Mouse (Mus musculus) embryonic stem cell, embryonic (primary cell): ENCODE measurements around the gene Nck2.
"Not testable (repeated sequence)": the region's sequence is repeated elsewhere in the genome, so short reads cannot be mapped to it uniquely, and the experiment has no call there.

Experiments
- CTCF ChIA-PET, 4 experiments: fragments of 300-600 bp in 2 of 4; fragments of 350-600 bp in 2 of 4; sonication (Branson Sonifier 250); formaldehyde crosslinking; loops; one replicate each; lab custom pipeline; 2022; ENCODE audit warnings: inconsistent platforms in 2 of 4; lab: Charles Lee
- POLR2A ChIA-PET, 4 experiments: fragments of 300-600 bp in 2 of 4; fragments of 350-600 bp in 2 of 4; sonication (Branson Sonifier 250); formaldehyde crosslinking; loops; one replicate each; lab custom pipeline; 2022; ENCODE audit warnings: antibody characterized with exemption in 4 of 4, inconsistent platforms in 1 of 4; lab: Charles Lee

Gene Nck2

DNA sequence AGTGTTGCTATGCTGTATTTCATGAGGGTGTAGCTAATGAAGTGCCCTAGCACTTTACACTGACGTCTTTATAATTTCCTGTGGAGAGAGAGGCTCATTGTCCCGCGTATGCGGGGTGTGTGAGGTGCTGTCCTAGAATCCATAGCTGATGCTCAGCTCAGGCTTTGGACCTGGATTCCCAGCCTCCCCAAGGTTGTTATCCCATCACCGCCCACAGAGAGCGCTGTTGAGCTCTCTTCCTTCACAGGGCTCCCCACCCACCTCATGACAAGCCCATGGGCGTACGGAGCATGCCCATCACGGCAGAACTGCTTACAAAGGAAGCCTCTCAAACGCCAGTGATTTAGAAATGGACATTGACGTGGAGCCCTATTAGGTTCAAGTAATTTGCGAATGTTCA lies 66.9 kb downstream of the Nck2 start:
- CTCF ChIA-PET, result interaction anchor here in 3 of 4 experiments (0.5 to 2.0 kb wide), 22 partner anchors 8 to 590 kb away, joined by 3 to 10 read pairs (median 4); partner anchors contain the start of gene Nck2 (in 1 of the 3)
- POLR2A ChIA-PET, result interaction anchor here in 2 of 4 experiments (0.8 to 1.8 kb wide), 8 partner anchors 9 to 140 kb away, joined by 3 to 5 read pairs (median 4); no protein-coding TSS in a partner anchor

DNA sequence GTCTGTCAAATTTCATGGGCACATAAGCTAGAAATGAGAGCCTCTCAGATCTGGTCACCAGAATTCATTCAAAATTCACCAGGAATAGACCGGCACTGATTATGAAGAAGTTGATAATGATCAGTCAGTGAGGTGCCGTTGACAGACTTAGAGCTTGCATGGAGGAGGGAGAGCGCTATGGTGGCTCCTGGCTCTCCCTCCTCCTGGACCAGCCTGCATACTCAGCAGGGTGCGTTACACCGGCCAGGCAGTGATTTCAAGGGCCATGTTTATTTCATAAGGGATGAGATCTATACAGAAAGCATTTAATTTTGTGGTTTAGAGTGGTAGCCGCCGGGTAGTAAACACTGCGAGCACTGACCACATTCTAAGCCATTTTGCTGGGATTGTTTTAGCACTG lies 67.3 kb downstream of the Nck2 start:
- POLR2A ChIA-PET, result interaction anchor here in 2 of 4 experiments (0.8 to 1.8 kb wide), 8 partner anchors 9 to 140 kb away, joined by 3 to 5 read pairs (median 4); no protein-coding TSS in a partner anchor
- CTCF ChIA-PET, result interaction anchor here in 3 of 4 experiments (0.5 to 2.0 kb wide), 18 partner anchors 8 to 1879 kb away, joined by 3 to 10 read pairs (median 4); partner anchors contain the start of gene Nck2 (in 1 of the 3)

DNA sequence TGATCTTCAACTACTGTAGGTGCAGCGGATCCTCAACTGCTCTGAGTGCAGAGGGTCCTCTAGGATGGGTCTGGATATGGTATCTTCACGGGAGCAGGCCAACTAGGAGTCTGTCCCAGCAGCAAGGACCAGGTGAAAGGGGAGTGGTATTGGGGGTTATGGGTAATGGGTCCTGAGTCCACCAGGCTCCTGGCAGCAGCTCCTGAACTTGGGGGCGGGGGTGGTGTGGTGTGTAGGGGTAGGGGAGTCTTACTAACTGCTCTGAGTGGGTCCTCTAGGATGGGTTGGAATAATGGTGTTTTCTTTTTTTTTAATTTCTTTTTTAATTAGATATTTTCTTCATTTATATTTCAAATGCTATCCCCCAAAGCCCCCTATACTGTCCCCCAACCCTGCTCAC lies 73.0 kb downstream of the Nck2 start:
- ChIA-PET POLR2A (no interaction called here), CTCF (no interaction called here)

DNA sequence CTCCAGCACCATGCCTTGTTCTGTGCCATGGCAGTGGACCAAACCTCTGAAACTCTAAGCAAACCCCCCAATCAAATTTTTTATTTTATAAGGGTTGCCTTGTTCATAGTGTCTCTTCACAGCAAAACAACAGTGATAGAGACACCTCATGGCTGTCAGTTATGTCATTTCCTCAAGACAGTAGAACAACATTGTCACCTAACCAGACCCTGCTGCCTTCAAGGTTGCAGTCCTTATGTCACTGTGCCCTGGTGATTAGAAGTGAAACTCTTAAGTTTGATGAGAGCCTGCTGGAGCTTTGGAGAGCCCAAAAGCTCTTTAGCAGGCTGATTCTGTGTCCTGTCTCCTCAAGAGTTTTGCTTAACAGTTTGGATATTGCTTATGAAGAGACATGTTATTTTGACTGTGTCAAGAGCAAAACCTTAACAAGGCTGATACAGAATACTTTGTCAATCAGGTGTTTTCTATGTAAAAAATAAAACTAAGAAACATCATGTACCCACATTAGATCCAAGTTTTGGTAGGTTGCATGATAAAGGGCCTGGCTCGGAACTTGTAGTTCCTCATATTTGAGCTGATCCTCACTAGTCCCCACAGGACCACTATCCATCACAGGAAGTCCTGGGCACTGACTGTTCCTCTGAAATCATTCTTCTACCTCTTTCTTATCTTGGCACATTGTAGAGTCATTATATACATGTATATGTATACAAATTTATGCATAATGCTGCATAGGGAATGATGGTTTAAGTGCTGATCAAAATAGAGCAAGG lies 76.0 kb downstream of the Nck2 start:
- POLR2A ChIA-PET, result no interaction called here

DNA sequence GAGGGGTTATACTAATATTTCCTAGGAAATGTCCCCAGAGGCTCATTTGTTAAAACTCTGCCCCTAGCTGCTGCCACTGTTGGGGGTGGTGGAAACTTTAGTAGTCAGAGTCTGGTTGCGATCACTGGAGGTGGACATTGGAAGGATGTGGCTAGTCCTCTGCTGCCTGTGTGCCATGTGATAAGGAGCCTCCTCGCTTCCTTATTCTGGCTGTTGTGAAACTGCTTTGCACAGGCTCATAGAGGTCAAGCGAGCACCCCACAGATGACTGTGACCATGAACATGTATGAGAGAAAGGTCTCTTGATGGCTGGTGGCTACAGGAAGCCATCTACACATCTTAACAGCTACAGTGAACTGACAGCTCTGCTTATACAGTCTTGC lies 76.6 kb downstream of the Nck2 start:
- POLR2A ChIA-PET, result interaction anchor here in 1 of 4 experiments (0.6 kb wide), 1 partner anchor 39 kb away, joined by 3 read pairs; no protein-coding TSS in a partner anchor
- CTCF ChIA-PET, result interaction anchor here in 1 of 4 experiments (0.6 to 0.9 kb wide), 2 partner anchors 10 kb away, joined by 3 to 4 read pairs; no protein-coding TSS in a partner anchor

More for the DNA sequence above, 76.0 kb downstream of the Nck2 start:
- CTCF ChIA-PET, result interaction anchor here in 1 of 4 experiments (0.6 to 1.0 kb wide), 2 partner anchors 9 kb away, joined by 3 to 4 read pairs; no protein-coding TSS in a partner anchor

- ChIA-PET CTCF (interaction anchor here in 1 of 4 experiments (0.9 kb wide), 1 partner anchor 10 kb away, joined by 3 read pairs; no protein-coding TSS in a partner anchor), POLR2A (interaction anchor here in 1 of 4 experiments (0.6 kb wide), 1 partner anchor 39 kb away, joined by 3 read pairs; no protein-coding TSS in a partner anchor)
These were observed 77.1 kb downstream of the Nck2 start for GRCm38 (mm10) chr1:43521512-43521911.

DNA sequence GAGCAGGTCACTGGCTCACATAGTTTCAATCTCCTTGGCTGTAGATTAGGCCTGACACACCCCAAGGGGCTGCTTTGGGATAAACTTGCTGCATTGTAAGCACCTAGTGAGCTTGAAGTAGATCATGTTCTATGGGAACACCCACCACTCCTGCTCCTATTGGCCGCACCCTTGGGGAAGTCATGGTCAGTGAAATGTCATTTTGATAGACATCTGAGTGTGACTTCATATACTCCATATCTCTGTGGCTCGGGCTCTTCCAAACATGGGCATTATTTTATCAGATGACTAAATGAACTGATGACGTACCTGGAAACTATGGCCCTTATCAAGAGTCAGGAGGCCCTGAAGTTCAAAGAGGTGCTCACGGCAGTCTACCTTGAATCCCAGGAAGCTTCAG lies 77.6 kb downstream of the Nck2 start:
- POLR2A ChIA-PET, result interaction anchor here in 1 of 4 experiments (1.5 kb wide), 1 partner anchor 11 kb away, joined by 3 read pairs; no protein-coding TSS in a partner anchor
- CTCF ChIA-PET, result interaction anchor here in 1 of 4 experiments (0.9 kb wide), 1 partner anchor 11 kb away, joined by 3 read pairs; no protein-coding TSS in a partner anchor

- CTCF ChIA-PET, result no interaction called here
- POLR2A ChIA-PET, result interaction anchor here in 1 of 4 experiments (1.5 kb wide), 1 partner anchor 12 kb away, joined by 3 read pairs; no protein-coding TSS in a partner anchor
These were observed 78.6 kb downstream of the Nck2 start for GRCm38 (mm10) chr1:43522976-43523375.

DNA sequence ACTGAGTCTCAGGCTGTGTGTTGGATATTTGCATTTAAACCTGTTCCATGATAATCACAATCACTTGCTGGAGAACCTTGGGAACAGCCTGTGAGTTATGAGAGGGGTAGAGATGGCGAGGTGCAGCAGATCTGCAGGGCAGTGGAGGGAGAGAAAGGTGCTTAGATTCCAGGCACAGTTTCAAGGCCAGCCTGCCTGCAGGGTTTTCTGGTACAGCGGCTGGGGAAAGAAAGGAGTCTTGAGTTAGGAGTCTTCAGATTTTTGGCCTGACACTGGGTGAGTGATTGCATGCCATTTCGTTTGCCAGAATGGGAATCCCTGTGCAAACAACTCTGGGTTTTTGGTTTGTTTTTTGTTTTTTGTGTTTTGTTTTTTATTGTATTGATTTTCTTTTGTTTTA lies 80.0 kb downstream of the Nck2 start:
- POLR2A ChIA-PET, result interaction anchor here in 1 of 4 experiments (0.5 kb wide), 1 partner anchor 577 kb away, joined by 4 read pairs; no protein-coding TSS in a partner anchor
- CTCF ChIA-PET, result no interaction called here

GRCm38 (mm10) chr1:43528275-43528674 lies 83.9 kb downstream of the Nck2 start:
- ChIA-PET CTCF (no interaction called here), POLR2A (no interaction called here)

DNA sequence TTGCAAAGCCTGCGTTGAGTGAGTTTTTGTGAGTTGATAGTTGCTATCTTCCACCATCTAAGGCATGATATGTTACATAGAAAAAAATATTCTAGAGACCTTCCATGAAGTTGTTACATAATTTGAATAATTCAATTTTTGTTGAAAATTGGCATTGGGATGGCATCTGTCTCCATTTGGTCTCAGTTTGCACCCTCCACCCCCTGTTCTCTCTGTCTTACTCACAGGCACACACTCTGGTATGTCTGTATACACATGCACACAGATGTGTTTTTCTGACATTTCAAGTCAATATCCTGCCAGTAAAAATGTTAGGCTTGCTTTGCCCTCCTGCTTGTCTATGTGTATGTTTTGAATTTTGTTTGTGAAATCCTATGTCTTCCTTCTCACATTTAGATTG lies 84.7 kb downstream of the Nck2 start:
- POLR2A ChIA-PET, result no interaction called here
- CTCF ChIA-PET, result no interaction called here

DNA sequence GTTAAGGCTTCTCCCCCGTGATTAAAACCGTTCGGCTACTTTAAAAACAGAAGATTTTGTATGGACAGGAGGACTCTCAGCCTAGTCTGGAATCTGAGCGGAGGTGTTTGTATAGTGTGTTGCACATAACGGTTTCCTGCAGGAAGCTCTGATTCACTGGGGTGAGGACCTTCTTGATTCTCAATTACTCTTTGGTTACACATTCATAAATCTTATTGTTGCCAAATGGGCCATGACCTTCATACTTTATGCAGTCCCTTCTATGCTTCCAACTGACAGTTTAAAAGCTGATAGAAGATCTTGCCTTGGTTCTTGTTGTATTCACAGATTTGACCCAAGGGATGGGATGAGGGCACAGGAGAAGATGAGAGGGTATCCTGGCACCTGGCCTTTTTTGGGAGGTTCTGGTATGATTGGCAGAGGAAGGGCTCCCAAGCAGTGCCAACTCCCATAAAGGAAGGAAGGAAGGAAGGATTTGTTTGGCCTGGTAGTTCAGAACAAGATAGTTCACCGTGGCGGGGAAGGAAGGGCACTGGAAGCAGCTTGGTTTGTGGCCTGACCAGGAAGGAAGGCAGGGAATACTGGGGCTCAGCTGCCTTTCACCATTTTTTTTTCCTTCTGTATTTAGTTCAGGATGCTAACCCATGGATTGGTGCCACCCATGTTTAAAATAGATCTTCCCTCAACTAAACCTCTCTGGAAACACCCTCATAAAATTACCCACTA lies 86.1 kb downstream of the Nck2 start:
- CTCF ChIA-PET, result no interaction called here
- POLR2A ChIA-PET, result interaction anchor here in 2 of 4 experiments (0.6 to 1.2 kb wide), 2 partner anchors 86 to 352 kb away, joined by 3 read pairs; partner anchors contain the start of gene Nck2 (in 1 of the 2)

DNA sequence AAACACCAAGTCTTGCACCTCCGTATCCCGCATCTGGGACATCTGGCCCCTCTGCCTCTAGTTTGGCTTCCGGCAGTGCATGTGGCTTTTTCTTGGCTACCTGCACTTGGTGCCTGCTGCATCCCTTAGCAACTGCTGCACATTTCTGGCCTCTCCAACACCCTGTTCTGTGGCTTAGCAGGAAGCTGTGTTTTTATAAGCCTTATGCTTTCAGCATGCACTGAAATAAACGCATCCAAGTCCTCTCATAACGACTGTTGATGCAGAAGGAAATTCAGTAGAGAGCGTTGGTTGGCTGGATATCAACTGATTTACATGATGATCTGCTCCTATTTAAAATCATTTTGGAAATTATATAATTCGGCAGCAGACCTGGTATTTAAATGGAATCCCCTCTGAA lies 86.9 kb downstream of the Nck2 start:
- CTCF ChIA-PET, result no interaction called here
- POLR2A ChIA-PET, result no interaction called here

DNA sequence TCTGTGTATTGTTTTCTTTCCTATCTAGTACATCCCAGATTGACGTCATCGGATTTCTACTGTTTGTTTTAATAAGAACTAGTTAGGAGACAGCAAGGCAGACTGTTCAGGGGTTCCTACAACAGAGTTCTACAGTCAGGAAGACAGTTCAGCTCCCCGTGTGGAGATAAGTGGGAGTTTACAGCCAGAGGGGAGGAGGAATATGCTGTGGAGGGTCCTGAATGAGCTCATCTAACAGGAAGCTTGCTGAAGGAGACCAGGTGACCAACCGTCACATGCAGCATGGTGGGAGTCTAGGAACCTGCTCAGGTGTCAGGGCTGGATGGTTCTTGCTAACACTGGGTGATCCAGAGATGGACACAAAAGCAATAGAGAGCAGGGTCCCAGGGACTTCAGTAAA lies 87.9 kb downstream of the Nck2 start:
- ChIA-PET CTCF (interaction anchor here in 2 of 4 experiments (0.6 to 0.8 kb wide), 2 partner anchors 21 kb away, joined by 3 to 5 read pairs; no protein-coding TSS in a partner anchor), POLR2A (interaction anchor here in 1 of 4 experiments (1.3 kb wide), 1 partner anchor 21 kb away, joined by 3 read pairs; no protein-coding TSS in a partner anchor)

- CTCF ChIA-PET, POLR2A ChIA-PET: not testable (repeated sequence)
These were observed 89.1 kb downstream of the Nck2 start for GRCm38 (mm10) chr1:43533497-43533896.

- CTCF ChIA-PET, result no interaction called here
- POLR2A ChIA-PET, result no interaction called here
These were observed 89.8 kb downstream of the Nck2 start for GRCm38 (mm10) chr1:43534060-43534760.

- ChIA-PET POLR2A (no interaction called here), CTCF (interaction anchor here in 1 of 4 experiments (1.3 kb wide), 1 partner anchor 25 kb away, joined by 3 read pairs; no protein-coding TSS in a partner anchor)
These were observed 91.2 kb downstream of the Nck2 start for GRCm38 (mm10) chr1:43535519-43536000.

DNA sequence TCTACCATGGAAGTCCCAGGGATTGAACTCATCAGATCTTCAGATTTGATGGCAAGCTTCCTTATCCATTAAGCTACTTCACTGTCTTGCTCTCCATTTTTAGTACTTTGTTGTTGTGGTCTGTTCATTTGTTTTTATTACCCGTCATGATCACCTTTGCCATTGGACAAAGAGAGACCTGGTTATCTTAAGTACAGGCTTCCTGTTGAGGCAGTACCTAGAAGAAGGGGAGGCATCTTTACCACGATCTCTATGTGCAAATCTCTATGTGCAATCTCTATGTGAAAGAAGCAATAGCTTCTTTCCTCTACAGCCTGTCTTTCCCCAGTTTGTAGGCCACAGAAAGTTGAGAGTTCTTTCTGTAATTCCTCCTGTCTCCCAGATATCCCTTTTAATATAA lies 91.9 kb downstream of the Nck2 start:
- ChIA-PET POLR2A (no interaction called here), CTCF (interaction anchor here in 1 of 4 experiments (1.3 kb wide), 1 partner anchor 25 kb away, joined by 3 read pairs; no protein-coding TSS in a partner anchor)
